Mouse (Mus musculus) liver, adult 2 months (tissue): ENCODE results near the gene Kmt2a. TPM values are rescaled to one million over a fixed set of nuclear protein-coding genes. Genes with fewer than 3 reads are reported as not detected.

Source experiments
- DNase-seq: peaks from one replicate; pipeline ENCODE4 v3.0.0-alpha.2; 2011; ENCODE audit warnings: low read depth, low spot score; ENCODE audit errors: extremely low read depth
- H3K27ac ChIP-seq: fragments of 200-500 bp; replicated peaks from 2 replicates; pipeline ENCODE4 v1.5.1; 2012; ENCODE audit warnings: low read depth, mild to moderate bottlenecking, control low read depth, inconsistent platforms, low read length; ENCODE audit not compliant: insufficient read depth
- H3K27me3 ChIP-seq: fragments of 200-500 bp; 2 replicates; pipeline ENCODE4 v1.6.1; 2012; ENCODE audit warnings: mild to moderate bottlenecking, moderate library complexity, low read length, inconsistent platforms; ENCODE audit not compliant: control insufficient read depth, insufficient read depth
- H3K36me3 ChIP-seq: fragments of 200-500 bp; 2 replicates; pipeline ENCODE4 v1.6.1; 2012; ENCODE audit warnings: low read length, inconsistent platforms; ENCODE audit not compliant: control insufficient read depth, insufficient read depth
- H3K4me1 ChIP-seq: fragments of 200-500 bp; 2 replicates; pipeline ENCODE4 v1.6.1; 2011; ENCODE audit warnings: low read length; ENCODE audit not compliant: control insufficient read depth, insufficient read depth
- H3K4me3 ChIP-seq: fragments of 200-500 bp; 2 replicates; pipeline ENCODE4 v1.5.1; 2011; ENCODE audit warnings: low read depth, mild to moderate bottlenecking, control low read depth, low read length, moderate library complexity; ENCODE audit not compliant: insufficient read depth
- H3K79me2 ChIP-seq: fragments of 200-500 bp; 2 replicates; pipeline ENCODE4 v1.6.1; 2012; ENCODE audit warnings: inconsistent platforms, mild to moderate bottlenecking, low read length, moderate library complexity; ENCODE audit not compliant: control insufficient read depth, insufficient read depth
- H3K9ac ChIP-seq: fragments of 200-500 bp; 2 replicates; pipeline ENCODE4 v1.6.1; 2012; ENCODE audit warnings: low read depth, mild to moderate bottlenecking, control low read depth, inconsistent platforms, low read length
- CTCF ChIP-seq: fragments of 200-500 bp; IDR thresholded peaks from 2 replicates; pipeline ENCODE4 v1.5.1; 2011; ENCODE audit warnings: low read depth, low read length, control low read depth
- POLR2A ChIP-seq: fragments of 200-500 bp; IDR thresholded peaks from 2 replicates; pipeline ENCODE4 v1.6.1; 2011; ENCODE audit warnings: low read length, control low read depth; ENCODE audit not compliant: insufficient read depth; ENCODE audit errors: extremely low read depth
- WGBS: fragments of 180-500 bp; shearing (Covaris S2); methylation state at CpG from one replicate; pipeline ENCODE4 v1.1.7; 2018; 5-methylcytosine and 5-hydroxymethylcytosine counted together
- polyA plus RNA-seq: library from polyadenylated mRNA; depleted of rRNA; stranded (reverse); fragments of >200 nt; gene quantifications from 2 replicates; pipeline ENCODE4 v1.2.3, GENCODE M21; 2012
- total RNA-seq: library from RNA; depleted of rRNA; stranded (reverse); fragments of >200 nt; gene quantifications from 2 replicates; pipeline ENCODE4 v1.2.3, GENCODE M21; 2014

Kmt2a gene
- total and polyA plus RNA-seq, 2 experiments: 1.9 to 5.3 TPM

- DNase-seq: no peak
- peaks cover 50% of the 10 kb centered on the region for H3K79me2 ChIP-seq
- no peak overlapping the region for H3K4me3 ChIP-seq
- H3K9ac ChIP-seq: no peak overlapping the region
- no peaks in the 10 kb centered on the region; the same call in 1 of the 2 replicates for H3K36me3 ChIP-seq
- WGBS: 81% methylated on average over 13 of the region's 13 CpGs
- H3K4me1 ChIP-seq: peaks cover 18% of the 10 kb centered on the region
- H3K27ac ChIP-seq: no peak overlapping the region
- no peaks in the 10 kb centered on the region for H3K27me3 ChIP-seq
- TF ChIP-seq CTCF: no peak
- TF ChIP-seq POLR2A: no peak
Measured at GRCm38 (mm10) chr9:44868336-44869094, 12.6 kb downstream of the Kmt2a start.

GRCm38 (mm10) chr9:44867664-44868063 is 13.4 kb downstream of the Kmt2a start:
- Histone ChIP-seq H3K27me3 (no peaks in the 10 kb centered on the region), H3K79me2 (peaks cover 53% of the 10 kb centered on the region), H3K4me3 (no peak overlapping the region), H3K27ac (no peak overlapping the region), H3K36me3 (no peaks in the 10 kb centered on the region; the same call in 1 of the 2 replicates), H3K4me1 (peaks cover 16% of the 10 kb centered on the region), H3K9ac (no peak overlapping the region)
- DNase-seq: no peak
- TF ChIP-seq CTCF (no peak), POLR2A (no peak)
- WGBS: 73% methylated on average over 3 of the region's 3 CpGs

GRCm38 (mm10) chr9:44866501-44867240 is 14.4 kb downstream of the Kmt2a start:
- Histone ChIP-seq H3K9ac (no peak overlapping the region), H3K4me1 (peaks cover 16% of the 10 kb centered on the region), H3K27me3 (no peaks in the 10 kb centered on the region), H3K27ac (no peak overlapping the region), H3K36me3 (no peaks in the 10 kb centered on the region; the same call in 1 of the 2 replicates), H3K4me3 (no peak overlapping the region), H3K79me2 (peaks cover 54% of the 10 kb centered on the region)
- WGBS: 57% methylated on average over 9 of the region's 9 CpGs
- DNase-seq: peak; percentile 60
- no peak for TF ChIP-seq CTCF
- no peak for TF ChIP-seq POLR2A

GRCm38 (mm10) chr9:44861121-44861520 is 20.0 kb downstream of the Kmt2a start:
- no peaks in the 10 kb centered on the region for H3K27me3 ChIP-seq
- no peak for DNase-seq
- H3K27ac ChIP-seq: no peak overlapping the region
- no peaks in the 10 kb centered on the region for H3K4me1 ChIP-seq
- H3K79me2 ChIP-seq: peaks cover 59% of the 10 kb centered on the region; the same call in 1 of the 2 replicates
- no peak for TF ChIP-seq POLR2A
- no peak for TF ChIP-seq CTCF
- no peak overlapping the region for H3K9ac ChIP-seq
- H3K4me3 ChIP-seq: no peak overlapping the region
- peaks cover 2% of the 10 kb centered on the region; the same call in 1 of the 2 replicates for H3K36me3 ChIP-seq

- H3K79me2 ChIP-seq: peaks cover 48% of the 10 kb centered on the region; the same call in 1 of the 2 replicates
- H3K27me3 ChIP-seq: no peaks in the 10 kb centered on the region
- no peaks in the 10 kb centered on the region for H3K4me1 ChIP-seq
- TF ChIP-seq POLR2A: no peak
- no peak for TF ChIP-seq CTCF
- no peak overlapping the region for H3K27ac ChIP-seq
- no peak overlapping the region for H3K9ac ChIP-seq
- no peak for DNase-seq
- H3K36me3 ChIP-seq: 0 out of 2 replicates have a peak, but pooled peaks cover 2% of the 10 kb centered on the region
- no peak overlapping the region for H3K4me3 ChIP-seq
- 93% methylated on average over 3 of the region's 3 CpGs for WGBS
Measured at GRCm38 (mm10) chr9:44858657-44859056, 22.4 kb downstream of the Kmt2a start.
